Mouse (Mus musculus) cerebral cortex, adult 2 months (tissue): ENCODE data around the gene Ppp1r14a.

Experiments used
- WGBS: fragments of 180-500 bp; shearing (Covaris S2); methylation state at CpG from one replicate; pipeline ENCODE4 v1.1.7; 2018; 5-methylcytosine and 5-hydroxymethylcytosine counted together

Gene Ppp1r14a

GRCm38 (mm10) chr7:29304463-29305262 is 15.6 kb downstream of the Ppp1r14a start:
- under 1% methylated on average over 48 of the region's 48 CpGs for WGBS

- WGBS: 27% methylated on average over 9 of the region's 9 CpGs
Observed at GRCm38 (mm10) chr7:29305263-29305988, 16.3 kb downstream of the Ppp1r14a start.

GRCm38 (mm10) chr7:29306108-29306507 is 17.0 kb downstream of the Ppp1r14a start:
- WGBS: 45% methylated on average over 7 of the region's 7 CpGs

- WGBS: 17% methylated on average over 7 of the region's 7 CpGs
Observed at GRCm38 (mm10) chr7:29306619-29307018, 17.5 kb downstream of the Ppp1r14a start.

GRCm38 (mm10) chr7:29307350-29308104 is 18.4 kb downstream of the Ppp1r14a start:
- under 1% methylated on average over 42 of the region's 42 CpGs for WGBS

GRCm38 (mm10) chr7:29309221-29309721 is 20.2 kb downstream of the Ppp1r14a start:
- under 1% methylated on average over 36 of the region's 36 CpGs for WGBS

DNA sequence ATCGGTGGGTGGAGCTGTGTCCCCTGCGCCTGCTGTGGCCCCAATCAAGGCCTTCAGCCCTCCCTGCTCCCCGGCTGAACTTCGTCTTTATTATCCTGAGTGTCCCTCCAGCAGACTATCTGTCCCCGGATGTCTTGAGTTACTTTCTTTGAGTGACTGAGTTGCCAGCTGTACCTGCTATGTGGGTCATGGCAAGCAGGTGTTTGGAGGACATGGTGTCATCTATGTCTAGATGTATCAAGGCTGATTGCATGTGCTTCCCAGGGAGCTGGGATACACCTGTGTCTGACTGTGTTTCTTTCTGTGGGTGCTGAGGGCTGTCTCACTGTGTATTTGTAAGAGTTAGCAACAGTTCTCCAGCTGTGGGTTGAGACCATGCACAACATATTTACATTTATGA is 20.6 kb downstream of the Ppp1r14a start:
- 11% methylated on average over 5 of the region's 5 CpGs for WGBS

- WGBS: 27% methylated on average over 9 of the region's 9 CpGs
Observed at GRCm38 (mm10) chr7:29313051-29313450, 23.9 kb downstream of the Ppp1r14a start.

GRCm38 (mm10) chr7:29313572-29314261 is 24.6 kb downstream of the Ppp1r14a start:
- 44% methylated on average over 9 of the region's 9 CpGs for WGBS

DNA sequence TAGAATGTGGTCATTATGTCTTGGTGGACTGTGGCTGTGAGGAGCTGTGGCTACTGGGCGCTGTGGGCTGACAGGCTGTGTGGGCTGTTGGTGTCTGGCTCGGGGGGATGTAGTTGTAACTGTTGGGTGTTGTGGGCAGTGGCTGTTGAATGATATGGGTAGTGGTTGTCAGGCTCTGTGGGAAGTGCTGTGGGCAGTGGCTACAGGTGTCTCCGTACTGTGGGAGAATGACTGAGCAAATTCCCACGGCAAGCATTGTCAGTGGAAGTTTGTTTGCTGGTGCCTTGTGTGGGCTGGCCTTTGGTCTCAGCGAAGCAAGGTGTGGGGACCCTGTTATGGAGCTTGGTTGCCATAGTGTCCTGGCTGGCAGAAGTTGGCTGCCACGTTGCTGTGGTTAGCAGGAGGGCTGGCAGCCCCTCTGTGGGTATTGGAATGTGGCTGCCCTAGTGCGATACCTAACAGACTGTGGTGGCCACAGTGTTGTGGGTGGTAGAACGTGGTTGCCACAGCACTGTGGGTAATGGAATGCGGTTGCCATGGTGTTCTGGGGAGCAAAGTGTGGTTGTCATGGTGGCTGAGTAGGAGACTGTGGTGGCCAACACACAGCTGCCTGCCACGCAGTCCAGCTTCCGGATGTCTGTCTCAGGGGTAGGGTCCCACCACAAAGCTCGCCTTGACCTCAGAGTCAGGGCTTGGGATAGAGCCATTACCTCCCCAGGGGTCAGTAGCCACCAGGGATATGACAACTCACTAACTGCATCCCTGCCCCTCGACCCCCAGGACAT is 25.9 kb downstream of the Ppp1r14a start:
- WGBS: 36% methylated on average over 13 of the region's 13 CpGs

GRCm38 (mm10) chr7:29316137-29316734 is 27.1 kb downstream of the Ppp1r14a start:
- 34% methylated on average over 17 of the region's 17 CpGs for WGBS

GRCm38 (mm10) chr7:29316976-29317375 is 27.9 kb downstream of the Ppp1r14a start:
- whole genome bisulfite sequencing: 7% methylated on average over 10 of the region's 10 CpGs

DNA sequence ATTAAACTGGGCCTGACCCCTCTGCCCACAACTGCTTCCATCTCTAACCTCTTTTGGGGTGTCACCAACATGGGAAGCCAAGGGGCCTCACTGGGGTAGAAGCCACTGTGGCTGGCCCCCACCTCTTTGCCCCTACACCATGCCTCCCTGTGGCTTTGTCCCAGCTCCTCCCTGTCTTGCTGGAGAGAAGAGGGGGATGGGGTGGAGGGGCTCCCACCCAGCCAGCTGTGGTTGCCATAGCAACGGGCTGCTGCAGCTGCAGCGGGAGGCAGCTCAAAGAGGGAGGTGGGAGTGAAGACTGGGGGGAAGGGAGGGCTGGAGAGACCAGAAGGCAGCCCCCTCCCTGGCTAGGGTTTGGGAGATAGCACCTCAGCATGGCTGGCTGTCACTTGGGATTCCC is 28.4 kb downstream of the Ppp1r14a start:
- 3% methylated on average over 2 of the region's 2 CpGs for WGBS

- WGBS: 6% methylated on average over 18 of the region's 18 CpGs
Observed at GRCm38 (mm10) chr7:29318115-29318911, 29.2 kb downstream of the Ppp1r14a start.

DNA sequence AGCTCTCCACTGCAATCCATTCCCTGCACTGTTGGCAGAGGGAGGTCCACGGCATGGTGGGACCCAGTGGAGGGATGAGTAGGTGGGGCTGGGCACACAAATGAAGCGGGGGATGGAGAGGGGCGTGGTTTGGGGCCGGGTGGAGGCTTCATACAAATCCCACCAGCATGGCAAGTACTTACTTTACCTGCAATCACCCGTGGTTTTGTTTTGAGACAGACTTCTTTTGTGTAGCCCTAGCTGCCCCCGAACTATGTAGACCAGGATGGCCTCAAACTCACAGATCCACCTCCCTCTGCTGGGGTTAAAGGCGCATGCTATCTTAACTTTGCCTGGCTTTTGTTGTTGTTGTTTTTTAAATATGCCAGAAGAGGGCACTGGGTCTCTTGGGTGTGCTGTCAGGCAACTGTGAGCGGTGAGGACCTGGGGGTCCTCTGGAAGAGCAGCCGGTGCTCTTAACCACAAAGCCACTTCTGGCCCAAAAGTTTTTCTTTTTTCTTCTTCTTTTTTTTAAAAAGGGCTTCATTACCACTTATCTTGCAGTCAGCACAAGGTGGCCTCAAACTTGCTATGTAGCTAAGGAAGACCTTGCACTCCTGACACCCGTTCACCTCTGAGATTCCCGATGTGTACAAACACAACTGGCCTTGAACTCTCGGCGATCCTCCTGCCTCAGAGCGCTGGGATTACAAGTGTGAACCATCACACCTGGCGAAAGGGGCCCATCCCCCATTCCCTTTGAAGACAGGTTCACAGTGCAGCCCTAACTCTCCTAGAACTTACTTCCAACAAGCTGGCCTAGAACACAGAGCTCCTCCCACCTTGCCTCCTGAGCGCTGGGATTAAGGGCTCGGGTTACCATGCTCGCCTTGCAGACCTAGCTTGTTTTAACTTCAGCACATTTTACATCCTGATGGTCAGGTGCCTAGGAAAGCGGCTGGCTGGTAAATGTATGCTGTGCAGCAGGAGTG is 30.5 kb downstream of the Ppp1r14a start:
- WGBS: 28% methylated on average over 19 of the region's 19 CpGs

DNA sequence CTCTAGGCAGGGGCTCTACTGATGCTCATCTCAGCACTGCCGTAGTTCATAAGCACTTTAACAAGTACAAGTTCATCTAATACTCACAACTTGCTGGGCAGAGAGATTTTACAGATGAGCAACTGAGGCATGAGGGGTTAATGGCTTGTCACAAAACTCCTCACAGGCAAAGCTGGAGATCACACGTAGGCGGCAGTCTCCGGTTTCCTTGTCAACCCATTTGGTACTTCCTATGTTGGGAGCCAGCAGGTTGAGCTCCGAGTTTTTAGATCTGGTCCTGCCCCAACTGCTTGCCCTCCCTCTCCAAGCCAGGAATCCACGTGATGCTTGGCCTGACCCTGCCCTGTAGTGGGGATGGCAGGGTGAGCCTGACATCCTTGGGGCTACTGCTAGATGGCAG is 38.0 kb downstream of the Ppp1r14a start:
- WGBS: 47% methylated on average over 6 of the region's 6 CpGs

- WGBS: 73% methylated on average over 16 of the region's 16 CpGs
Observed at GRCm38 (mm10) chr7:29328984-29329383, 39.9 kb downstream of the Ppp1r14a start.

DNA sequence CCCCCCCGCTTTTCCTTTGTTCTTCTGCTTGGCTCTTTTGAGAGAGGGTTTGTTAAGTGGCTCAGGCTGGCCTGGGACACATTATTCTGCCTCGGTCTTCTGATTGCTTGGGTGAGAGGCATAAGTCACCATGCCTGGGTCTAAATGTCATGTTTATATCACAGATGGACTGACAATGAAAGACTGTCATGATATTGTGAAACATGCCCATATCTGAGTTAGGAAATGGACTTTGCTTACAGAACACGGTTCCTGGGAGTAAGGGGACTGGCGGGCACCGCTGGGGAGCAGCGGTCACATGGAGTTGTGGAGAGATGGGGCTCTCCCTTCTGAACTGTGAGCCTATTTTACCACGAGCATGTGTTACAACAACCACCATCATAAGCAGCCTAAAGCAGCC is 45.0 kb downstream of the Ppp1r14a start:
- WGBS: 61% methylated on average over 7 of the region's 7 CpGs
